Mouse (Mus musculus): ENCODE results near the gene Stk11ip.

Stk11ip gene

GRCm38 (mm10) chr1:75561221-75561897 lies 40.0 kb downstream of the Stk11ip start:
- in situ Hi-C loops (cut with MboI, MseI): loop anchor here (5.0 kb wide), 1 partner anchor 84 kb away; the partner anchor contains the start of genes Chpf (in 2 of the 2) and Tmem198 (in 2 of the 2)

- in situ Hi-C loops (cut with MboI, MseI): loop anchor here (5.0 kb wide), 1 partner anchor 85 kb away; the partner anchor contains the start of genes Chpf (in 2 of the 2) and Tmem198 (in 2 of the 2)
Measured at GRCm38 (mm10) chr1:75561898-75562238, 40.5 kb downstream of the Stk11ip start.

- in situ Hi-C loops (cut with MboI, MseI): loop anchor here (5.0 kb wide), 1 partner anchor 87 kb away; the partner anchor contains the start of genes Chpf (in 2 of the 2) and Tmem198 (in 2 of the 2)
Measured at GRCm38 (mm10) chr1:75564102-75564501, 42.8 kb downstream of the Stk11ip start.

GRCm38 (mm10) chr1:75564916-75565315 lies 43.6 kb downstream of the Stk11ip start:
- in situ Hi-C loops (cut with MboI, MseI): loop anchor here (5.0 kb wide), 1 partner anchor 88 kb away; the partner anchor contains the start of genes Chpf (in 2 of the 2) and Tmem198 (in 2 of the 2)

GRCm38 (mm10) chr1:75565616-75566015 lies 44.3 kb downstream of the Stk11ip start:
- in situ Hi-C loops (cut with MboI, MseI): no loop called here

GRCm38 (mm10) chr1:75570403-75570802 lies 49.1 kb downstream of the Stk11ip start:
- in situ Hi-C loops (cut with MboI, MseI): no loop called here

- in situ Hi-C loops (cut with MboI, MseI): no loop called here
Measured at GRCm38 (mm10) chr1:75572776-75573175, 51.4 kb downstream of the Stk11ip start.

GRCm38 (mm10) chr1:75573715-75574114 lies 52.4 kb downstream of the Stk11ip start:
- in situ Hi-C loops (cut with MboI, MseI): no loop called here

GRCm38 (mm10) chr1:75574476-75575310 lies 53.4 kb downstream of the Stk11ip start:
- in situ Hi-C loops (cut with MboI, MseI): no loop called here

GRCm38 (mm10) chr1:75581936-75582624 lies 60.8 kb downstream of the Stk11ip start:
- in situ Hi-C loops (cut with MboI, MseI): no loop called here

GRCm38 (mm10) chr1:75582625-75582956 lies 61.3 kb downstream of the Stk11ip start:
- in situ Hi-C loops (cut with MboI, MseI): no loop called here

GRCm38 (mm10) chr1:75583034-75583433 lies 61.7 kb downstream of the Stk11ip start:
- in situ Hi-C loops (cut with MboI, MseI): no loop called here

- in situ Hi-C loops (cut with MboI, MseI): no loop called here
Measured at GRCm38 (mm10) chr1:75586791-75587190, 65.5 kb downstream of the Stk11ip start.

All from T-helper 17 cell (primary cell).